Mouse (Mus musculus) heart, embryonic 15.5 days (tissue): ENCODE measurements at regions not wholly inside any gene's neighbourhood (a gene's known extent, or its start where the extent isn't known, plus 50 kb on each side); places are given as distances from the start of the nearest gene placed in this dataset.
A peak's percentile ranks its signal among the peaks of the same experiment; 100 is the strongest.

Source experiments
- ATAC-seq: fragments of 200-750 bp; cut with Nextera tagmentation; replicated peaks from 2 replicates; pipeline ENCODE4 v1.8.0; 2017; ENCODE audit warnings: low read depth, moderate TSS enrichment; ENCODE audit not compliant: insufficient number of reproducible peaks, insufficient read depth, low FRiP score
- H3K27ac ChIP-seq: fragments of 300-500 bp; sonication (generic); 2 replicates; pipeline ENCODE4 v1.5.1; 2015; ENCODE audit warnings: mild to moderate bottlenecking, inconsistent platforms
- H3K27me3 ChIP-seq: fragments of 300-500 bp; sonication (generic); 2 replicates; pipeline ENCODE4 v1.6.1; 2015; ENCODE audit warnings: inconsistent platforms
- H3K36me3 ChIP-seq: fragments of 300-500 bp; sonication (generic); 2 replicates; pipeline ENCODE4 v1.6.1; 2015; ENCODE audit warnings: mild to moderate bottlenecking, inconsistent platforms
- H3K4me1 ChIP-seq: fragments of 300-500 bp; sonication (generic); replicated peaks from 2 replicates; pipeline ENCODE4 v1.6.1; 2015; ENCODE audit warnings: inconsistent platforms
- H3K4me2 ChIP-seq: fragments of 300-500 bp; sonication (generic); 2 replicates; pipeline ENCODE4 v1.6.1; 2015; ENCODE audit warnings: inconsistent platforms, mild to moderate bottlenecking, moderate library complexity
- H3K4me3 ChIP-seq: fragments of 300-500 bp; sonication (generic); 2 replicates; pipeline ENCODE4 v1.5.1; 2015; ENCODE audit warnings: mild to moderate bottlenecking, inconsistent platforms
- H3K9ac ChIP-seq: fragments of 300-500 bp; sonication (generic); 2 replicates; pipeline ENCODE4 v1.6.1; 2015; ENCODE audit warnings: mild to moderate bottlenecking, inconsistent platforms
- H3K9me3 ChIP-seq: fragments of 300-500 bp; sonication (generic); replicated peaks from 2 replicates; pipeline ENCODE4 v1.6.1; 2016; ENCODE audit warnings: inconsistent platforms
- WGBS: fragments of 180-500 bp; shearing (Covaris S2); methylation state at CpG from one replicate; pipeline ENCODE4 v1.1.7; 2015; ENCODE audit warnings: mixed read lengths; 5-methylcytosine and 5-hydroxymethylcytosine counted together

GRCm38 (mm10) chr17:83985916-83986578 lies 138.3 kb upstream of the Haao start:
- Histone ChIP-seq H3K4me3 (no peak overlapping the region), H3K4me1 (peaks cover 70% of the 10 kb centered on the region), H3K9me3 (no peaks in the 10 kb centered on the region), H3K27ac (peak overlapping the region; percentile 85), H3K27me3 (no peaks in the 10 kb centered on the region), H3K36me3 (no peaks in the 10 kb centered on the region), H3K9ac (no peak overlapping the region), H3K4me2 (no peak overlapping the region)
- 38% methylated on average over 15 of the region's 15 CpGs for WGBS
- ATAC-seq = no peak

- 64% methylated on average over 17 of the region's 17 CpGs for WGBS
- H3K27ac ChIP-seq = peak overlapping the region; percentile 85
- no peak overlapping the region for H3K9ac ChIP-seq
- no peaks in the 10 kb centered on the region for H3K36me3 ChIP-seq
- ATAC-seq = no peak
- peaks cover 63% of the 10 kb centered on the region for H3K4me1 ChIP-seq
- no peaks in the 10 kb centered on the region for H3K9me3 ChIP-seq
- H3K4me3 ChIP-seq = no peak overlapping the region
- H3K27me3 ChIP-seq = no peaks in the 10 kb centered on the region
- no peak overlapping the region for H3K4me2 ChIP-seq
Observed at GRCm38 (mm10) chr17:83985333-83985790, 137.6 kb upstream of the Haao start.

- Histone ChIP-seq H3K36me3 (no peaks in the 10 kb centered on the region), H3K9ac (no peak overlapping the region), H3K27me3 (no peaks in the 10 kb centered on the region), H3K27ac (peak overlapping the region; percentile 85), H3K4me2 (no peak overlapping the region), H3K4me3 (no peak overlapping the region), H3K4me1 (peaks cover 48% of the 10 kb centered on the region), H3K9me3 (no peaks in the 10 kb centered on the region)
- no peak for ATAC-seq
- WGBS = 85% methylated on average over 9 of the region's 9 CpGs
Observed at GRCm38 (mm10) chr17:83983837-83984388, 136.2 kb upstream of the Haao start.

- peak overlapping the region; percentile 6; the same call in 1 of the 2 replicates for H3K4me2 ChIP-seq
- H3K4me1 ChIP-seq = peaks cover 45% of the 10 kb centered on the region
- no peak overlapping the region for H3K9ac ChIP-seq
- H3K9me3 ChIP-seq = no peaks in the 10 kb centered on the region
- H3K27ac ChIP-seq = peak overlapping the region; percentile 85
- H3K27me3 ChIP-seq = no peaks in the 10 kb centered on the region
- H3K36me3 ChIP-seq = no peaks in the 10 kb centered on the region
- peak; percentile 82 for ATAC-seq
- H3K4me3 ChIP-seq = no peak overlapping the region
- WGBS = 35% methylated on average over 18 of the region's 18 CpGs
Observed at GRCm38 (mm10) chr17:83983070-83983836, 135.5 kb upstream of the Haao start.

- Histone ChIP-seq H3K4me2 (peak overlapping the region; percentile 6; the same call in 1 of the 2 replicates), H3K4me1 (peaks cover 45% of the 10 kb centered on the region), H3K27ac (peak overlapping the region; percentile 85), H3K27me3 (no peaks in the 10 kb centered on the region), H3K9me3 (no peaks in the 10 kb centered on the region), H3K36me3 (no peaks in the 10 kb centered on the region), H3K4me3 (no peak overlapping the region), H3K9ac (no peak overlapping the region)
- ATAC-seq = no peak
- WGBS = 46% methylated on average over 8 of the region's 8 CpGs
Observed at GRCm38 (mm10) chr17:83982700-83983069, 134.9 kb upstream of the Haao start.

- Histone ChIP-seq H3K9ac (no peak overlapping the region), H3K4me2 (no peak overlapping the region), H3K4me3 (no peak overlapping the region), H3K9me3 (no peaks in the 10 kb centered on the region), H3K4me1 (peaks cover 27% of the 10 kb centered on the region), H3K36me3 (no peaks in the 10 kb centered on the region), H3K27ac (no peak overlapping the region), H3K27me3 (no peaks in the 10 kb centered on the region)
- 74% methylated on average over 7 of the region's 7 CpGs for WGBS
- no peak for ATAC-seq
Observed at GRCm38 (mm10) chr17:83978858-83979470, 131.2 kb upstream of the Haao start.

- Histone ChIP-seq H3K27ac (peak overlapping the region; percentile 8; the same call in 1 of the 2 replicates), H3K9me3 (no peaks in the 10 kb centered on the region), H3K4me2 (no peak overlapping the region), H3K27me3 (no peaks in the 10 kb centered on the region), H3K9ac (no peak overlapping the region), H3K36me3 (no peaks in the 10 kb centered on the region), H3K4me3 (no peak overlapping the region), H3K4me1 (peaks cover 23% of the 10 kb centered on the region)
- no peak for ATAC-seq
- 59% methylated on average over 11 of the region's 11 CpGs for WGBS
Observed at GRCm38 (mm10) chr17:83977725-83978124, 130.0 kb upstream of the Haao start.

- Histone ChIP-seq H3K27ac (no peak overlapping the region), H3K36me3 (no peaks in the 10 kb centered on the region), H3K9me3 (0 out of 2 replicates have a peak, but pooled peaks cover under 1% of the 10 kb centered on the region), H3K27me3 (no peaks in the 10 kb centered on the region), H3K4me1 (peaks cover 16% of the 10 kb centered on the region), H3K4me2 (no peak overlapping the region), H3K4me3 (no peak overlapping the region), H3K9ac (no peak overlapping the region)
- 72% methylated on average over 7 of the region's 7 CpGs for WGBS
- no peak for ATAC-seq
Observed at GRCm38 (mm10) chr17:83975813-83976212, 128.1 kb upstream of the Haao start.

- ATAC-seq = no peak
- Histone ChIP-seq H3K27ac (0 out of 2 replicates have a peak overlapping the region, but pooled peaks have one; percentile 33), H3K9me3 (0 out of 2 replicates have a peak, but pooled peaks cover 2% of the 10 kb centered on the region), H3K4me2 (no peak overlapping the region), H3K36me3 (no peaks in the 10 kb centered on the region), H3K27me3 (no peaks in the 10 kb centered on the region), H3K4me3 (no peak overlapping the region), H3K9ac (no peak overlapping the region), H3K4me1 (peaks cover 16% of the 10 kb centered on the region)
- 32% methylated on average over 18 of the region's 18 CpGs for WGBS
Observed at GRCm38 (mm10) chr17:83973461-83974350, 125.9 kb upstream of the Haao start.

GRCm38 (mm10) chr17:83972874-83973273 lies 125.1 kb upstream of the Haao start:
- Histone ChIP-seq H3K4me1 (peaks cover 11% of the 10 kb centered on the region), H3K27ac (no peak overlapping the region), H3K27me3 (no peaks in the 10 kb centered on the region), H3K9me3 (0 out of 2 replicates have a peak, but pooled peaks cover 2% of the 10 kb centered on the region), H3K9ac (no peak overlapping the region), H3K4me3 (no peak overlapping the region), H3K4me2 (no peak overlapping the region), H3K36me3 (no peaks in the 10 kb centered on the region)
- ATAC-seq = no peak
- 86% methylated on average over 5 of the region's 5 CpGs for WGBS
